Mouse (Mus musculus) MEL (cell line): ENCODE measurements at regions not wholly inside any gene's neighbourhood (a gene's known extent, or its start where the extent isn't known, plus 50 kb on each side); places are given as distances from the start of the nearest gene placed in this dataset.

Source experiments
- CHD2 ChIP-seq: IDR thresholded peaks from 2 replicates; pipeline ENCODE4 v1.6.1; 2011; ENCODE audit warnings: low read length, improper control_type of control experiment
- CTCF ChIP-seq, 3 experiments: IDR thresholded peaks in 2 of 3; conservative IDR thresholded peaks in 1 of 3; 2 replicates each; pipeline ENCODE4 v1.5.1; 2011 to 2012; ENCODE audit warnings: low read length in 3 of 3, low read depth in 2 of 3, mild to moderate bottlenecking in 2 of 3, improper control_type of control experiment in 1 of 3, inconsistent platforms in 1 of 3, mixed read lengths in 1 of 3, moderate library complexity in 1 of 3; ENCODE audit not compliant: control insufficient read depth in 1 of 3, insufficient read depth in 1 of 3, poor library complexity in 1 of 3, severe bottlenecking in 1 of 3
- E2F4 ChIP-seq: IDR thresholded peaks from 2 replicates; pipeline ENCODE4 v1.6.1; 2011; ENCODE audit warnings: low read depth, low read length, improper control_type of control experiment, borderline replicate concordance
- GATA1 ChIP-seq: IDR thresholded peaks from 2 replicates; pipeline ENCODE4 v1.6.1; 2011; ENCODE audit warnings: low read depth, low read length, improper control_type of control experiment
- MAX ChIP-seq: IDR thresholded peaks from 2 replicates; pipeline ENCODE4 v1.6.1; 2011; ENCODE audit warnings: low read length, improper control_type of control experiment
- MXI1 ChIP-seq: IDR thresholded peaks from 2 replicates; pipeline ENCODE4 v1.6.1; 2011; ENCODE audit warnings: mild to moderate bottlenecking, low read depth, low read length, improper control_type of control experiment
- RCOR1 ChIP-seq: IDR thresholded peaks from 2 replicates; pipeline ENCODE4 v1.6.1; 2012; ENCODE audit warnings: low read depth, mild to moderate bottlenecking, inconsistent platforms, low read length, improper control_type of control experiment
- USF1 ChIP-seq: IDR thresholded peaks from 2 replicates; pipeline ENCODE4 v1.6.1; 2014; ENCODE audit warnings: low read depth, mild to moderate bottlenecking, inconsistent platforms, low read length, improper control_type of control experiment, moderate library complexity
- ZMIZ1 ChIP-seq: IDR thresholded peaks from 2 replicates; pipeline ENCODE4 v1.6.1; 2012; ENCODE audit warnings: low read depth, mild to moderate bottlenecking, inconsistent platforms, low read length, improper control_type of control experiment, moderate library complexity
- ZNF384 ChIP-seq: IDR thresholded peaks from 2 replicates; pipeline ENCODE4 v1.6.1; 2012; ENCODE audit warnings: low read depth, mild to moderate bottlenecking, inconsistent platforms, low read length, improper control_type of control experiment

GRCm38 (mm10) chr17:79471639-79472038, 116.7 kb upstream of the Cdc42ep3 start:
- no peak for TF ChIP-seq GATA1
- TF ChIP-seq USF1: no peak
- TF ChIP-seq CHD2: no peak
- no peak for TF ChIP-seq E2F4
- TF ChIP-seq MAX: no peak
- no peak for TF ChIP-seq ZNF384
- no peak for TF ChIP-seq CTCF (IDR thresholded peaks at IDR 0.05 in 2 of 3, conservative IDR thresholded peaks at IDR 0.05 in 1 of 3; ENCODE audit: control insufficient read depth in 1 of 3, insufficient read depth in 1 of 3, low read depth in 2 of 3, low read length in 3 of 3, poor library complexity in 1 of 3, severe bottlenecking in 1 of 3)
- no peak for TF ChIP-seq RCOR1
- no peak for TF ChIP-seq MXI1
- TF ChIP-seq ZMIZ1: no peak
